Mouse (Mus musculus): Measurements from ENCODE around the gene Olfr106-ps. TPM values are rescaled to one million over a fixed set of nuclear protein-coding genes. Genes with fewer than 3 reads are reported as not detected.

The Olfr106-ps gene
- not detected for total RNA-seq (2022)

- DNase-seq (ENCODE audit: low spot score) = no peak
These were observed at the start of gene Olfr106-ps for GRCm38 (mm10) chr17:37390093-37390492. TSS of gene Olfr106-ps (plus strand) at chr17:37390393.

DNA sequence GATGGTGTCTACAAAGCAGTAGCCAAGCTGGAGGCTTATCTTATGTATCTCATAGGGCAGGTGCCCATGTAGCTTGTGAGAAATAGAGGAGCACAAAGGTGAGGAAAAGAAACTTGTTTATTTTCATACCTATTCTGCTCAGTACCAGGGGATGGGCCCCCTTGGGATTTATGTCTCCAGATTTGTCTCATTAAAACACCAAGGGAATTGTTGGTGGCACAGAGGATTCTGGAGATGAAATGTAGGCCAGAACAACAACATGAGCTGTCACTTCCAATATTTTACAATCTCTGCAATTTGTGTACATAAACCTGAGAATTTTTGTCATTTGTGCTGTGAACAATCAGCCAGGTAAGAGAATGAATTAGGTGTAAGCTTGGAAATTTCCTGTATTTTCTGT lies 30.9 kb upstream of the Olfr106-ps start, which contains the start of gene Olfr104-ps:
Gene Olfr104-ps, plus strand, starts transcription at position 301 of the 400 bp plus-strand sequence.
- DNase-seq (ENCODE audit: low spot score) = no peak

DNA sequence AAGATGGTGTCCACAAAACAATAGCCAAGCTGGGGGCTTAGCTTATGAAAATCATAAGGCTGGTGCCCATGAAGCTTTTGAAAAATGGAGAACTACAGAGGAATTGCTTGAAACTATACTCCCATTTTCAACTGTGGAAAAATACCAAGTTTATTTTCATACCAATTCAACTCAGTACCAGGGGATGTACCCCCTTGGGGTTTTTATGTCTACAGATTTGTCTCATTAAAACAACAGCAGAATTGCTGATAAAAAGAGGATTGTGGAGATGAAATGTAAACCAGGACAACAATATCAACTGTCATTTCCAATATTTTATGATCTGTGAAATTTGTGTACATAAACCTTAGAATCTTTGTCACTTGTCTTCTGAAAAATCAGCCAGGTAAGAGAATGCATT lies 11.5 kb upstream of the Olfr106-ps start, which contains the start of gene Olfr105-ps:
Gene Olfr105-ps, plus strand, starts transcription at position 301 of the 400 bp plus-strand sequence.
- no peak for DNase-seq (ENCODE audit: low spot score)

GRCm38 (mm10) chr17:37398926-37399325 lies 8.7 kb downstream of the Olfr106-ps start, which contains the start of gene Olfr107:
TSS of gene Olfr107 (plus strand) at chr17:37399226.
- DNase-seq (ENCODE audit: low spot score) = no peak

DNA sequence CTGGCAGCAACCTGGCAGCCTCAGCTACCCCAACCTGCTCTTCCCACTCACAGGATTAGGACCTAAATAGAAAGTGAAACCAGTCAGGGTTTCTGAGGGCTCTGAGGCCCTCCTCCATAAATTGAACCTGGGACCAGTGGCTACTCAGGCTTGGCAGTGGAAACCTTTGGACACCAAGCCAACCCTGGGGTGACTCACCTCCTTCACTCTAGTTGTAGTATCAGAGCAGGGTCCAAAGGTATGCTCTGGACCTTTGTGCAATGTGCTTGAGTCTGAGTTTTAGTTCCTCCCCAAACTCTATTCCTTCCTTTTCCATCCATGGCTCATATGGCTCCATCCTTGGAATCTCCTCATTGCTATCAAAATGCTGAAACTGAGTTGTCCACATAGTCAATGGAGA lies 23.2 kb downstream of the Olfr106-ps start:
- no peak for DNase-seq (ENCODE audit: low spot score)

DNA sequence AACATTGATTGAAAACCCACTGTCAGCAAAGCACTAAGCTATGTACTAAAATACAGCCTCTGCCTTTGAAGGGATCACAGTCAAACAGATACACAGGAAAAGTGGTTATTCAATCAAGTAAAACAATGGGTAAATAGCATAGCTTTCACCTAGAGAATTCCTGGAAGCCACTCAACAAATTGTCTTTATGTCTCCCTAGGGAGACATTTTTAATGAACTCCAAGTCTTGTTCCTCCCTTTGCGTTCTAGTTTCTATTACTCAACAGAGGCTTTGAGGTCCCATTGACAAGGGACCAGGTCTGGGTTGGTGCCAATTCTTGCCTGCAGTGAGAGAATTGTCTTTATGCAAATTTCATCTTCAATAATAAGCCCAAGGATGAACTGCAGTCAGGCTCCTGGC lies 55.0 kb downstream of the Olfr106-ps start, which contains the start of gene Olfr108:
Gene Olfr108, plus strand, starts transcription at position 301 of the 400 bp plus-strand sequence.
- no peak for DNase-seq (ENCODE audit: low spot score)

Other genes with a start within 250 kb of the Olfr106-ps start
- not detected for gene Olfr93, start 228.9 kb upstream of the Olfr106-ps start, total RNA-seq (2022)
- gene Ubd, start 196.5 kb upstream of the Olfr106-ps start, total RNA-seq (2022) = not detected
- not detected for gene Olfr94, start 189.4 kb upstream of the Olfr106-ps start, total RNA-seq (2022)
- not detected for gene Olfr95, start 177.3 kb upstream of the Olfr106-ps start, total RNA-seq (2022)
- not detected for gene Olfr96, start 170.2 kb upstream of the Olfr106-ps start, total RNA-seq (2022)
- gene Olfr97, start 153.1 kb upstream of the Olfr106-ps start, total RNA-seq (2022) = not detected
- gene Olfr98, start 126.6 kb upstream of the Olfr106-ps start, total RNA-seq (2022) = not detected
- 1 to 10 TPM; 3.2 to 4.4 (median 3.6) TPM for gene H2-M3, start 120.2 kb upstream of the Olfr106-ps start, total RNA-seq (2022)
- not detected for gene Olfr99, start 106.9 kb upstream of the Olfr106-ps start, total RNA-seq (2022)
- not detected for gene Olfr101, start 86.1 kb upstream of the Olfr106-ps start, total RNA-seq (2022)
- not detected for gene Olfr102, start 73.3 kb upstream of the Olfr106-ps start, total RNA-seq (2022)
- gene Olfr103, start 50.7 kb upstream of the Olfr106-ps start, total RNA-seq (2022) = not detected
- gene Olfr104-ps, start 30.8 kb upstream of the Olfr106-ps start, total RNA-seq (2022) = not detected
- gene Olfr105-ps, start 11.4 kb upstream of the Olfr106-ps start, total RNA-seq (2022) = not detected
- not detected for gene Olfr107, start 8.8 kb downstream of the Olfr106-ps start, total RNA-seq (2022)
- not detected for gene Olfr108, start 55.1 kb downstream of the Olfr106-ps start, total RNA-seq (2022)
- not detected for gene Olfr109, start 68.5 kb downstream of the Olfr106-ps start, total RNA-seq (2022)
- gene H2-M2, start 93.2 kb downstream of the Olfr106-ps start, total RNA-seq (2022) = under 1 TPM in 1 of 4 experiments, not detected in 3; 0.20 TPM
- not detected for gene Olfr110, start 102.1 kb downstream of the Olfr106-ps start, total RNA-seq (2022)
- gene Olfr111, start 117.6 kb downstream of the Olfr106-ps start, total RNA-seq (2022) = not detected
- not detected for gene Olfr112, start 179.1 kb downstream of the Olfr106-ps start, total RNA-seq (2022)
- gene Olfr113, start 187.3 kb downstream of the Olfr106-ps start, total RNA-seq (2022) = not detected
- not detected for gene Olfr114, start 202.3 kb downstream of the Olfr106-ps start, total RNA-seq (2022)
- gene Olfr115, start 236.7 kb downstream of the Olfr106-ps start, total RNA-seq (2022) = not detected
- not detected for gene Olfr116, start 236.8 kb downstream of the Olfr106-ps start, total RNA-seq (2022)

All from heart, adult 8-10 months (tissue).